Mouse (Mus musculus) kidney, postnatal 10 days (tissue): ENCODE measurements at regions not wholly inside any gene's neighbourhood (a gene's known extent, or its start where the extent isn't known, plus 50 kb on each side); places are given as distances from the start of the nearest gene placed in this dataset.

ENCODE experiments used
- DNase-seq: peaks from one replicate; pipeline ENCODE4 v3.0.0; 2021; ENCODE audit warnings: mixed read lengths

DNA sequence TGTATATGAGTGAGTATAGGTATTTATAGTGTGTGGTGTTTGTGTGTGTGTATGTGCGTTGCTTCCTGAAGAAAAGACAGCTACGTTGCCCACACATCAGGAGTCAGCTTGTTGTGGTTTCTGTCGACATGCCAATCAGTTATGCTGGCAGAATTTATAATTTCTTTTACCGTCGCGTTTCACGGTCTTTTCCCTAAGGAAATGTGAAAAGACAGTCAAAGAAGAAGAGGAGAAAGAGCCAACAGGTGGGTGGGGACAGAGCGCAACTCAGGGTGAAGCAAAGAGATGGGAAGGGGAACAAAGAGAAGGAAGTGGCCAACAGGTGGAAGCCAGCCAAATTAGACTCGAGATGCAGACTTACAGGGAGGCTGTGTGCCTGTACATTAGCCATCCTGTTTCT, 204.2 kb downstream of the Rpap3 start:
- DNase-seq: no peak

GRCm38 (mm10) chr15:97499821-97500385, 205.7 kb downstream of the Rpap3 start:
- no peak for DNase-seq

DNA sequence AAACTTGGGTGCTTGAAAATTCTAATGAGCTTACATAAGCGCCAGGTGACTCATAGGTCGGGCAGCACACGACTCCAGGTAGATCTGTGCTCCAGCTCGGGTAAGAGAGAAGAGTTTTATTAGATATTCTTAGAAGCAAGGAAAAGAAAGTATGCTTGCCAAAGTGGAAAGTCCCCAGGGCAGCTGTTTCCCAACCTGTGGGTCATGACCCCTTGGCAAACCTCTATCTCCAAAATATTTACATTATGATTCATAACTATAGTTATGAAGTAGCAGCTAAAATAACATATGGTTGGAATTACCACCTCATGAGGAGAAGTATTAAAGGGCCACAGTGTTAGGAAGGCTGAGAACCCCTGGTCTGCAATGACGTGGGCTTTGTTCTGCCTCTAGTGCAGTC, 206.4 kb downstream of the Rpap3 start:
- no peak for DNase-seq

DNA sequence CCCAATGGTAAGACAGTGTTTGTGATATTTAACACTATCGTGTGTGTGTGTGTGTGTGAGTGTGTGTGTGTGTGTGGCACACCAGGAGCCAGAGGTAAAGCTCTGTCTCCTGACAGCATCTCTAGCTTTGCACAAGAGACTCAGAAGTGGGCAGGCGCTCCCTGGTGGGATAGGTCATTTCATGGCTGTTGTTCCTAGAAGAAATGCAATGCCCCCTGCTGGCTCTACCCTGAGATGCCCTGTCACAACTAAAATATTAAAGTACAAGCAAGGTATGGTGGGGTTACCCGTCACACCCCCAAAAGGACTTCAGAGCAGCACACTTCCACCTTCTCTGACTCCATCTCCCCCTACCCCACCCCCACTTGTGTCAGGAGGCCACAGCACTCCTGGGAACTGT, 207.2 kb downstream of the Rpap3 start:
- peak; percentile 11 for DNase-seq

DNA sequence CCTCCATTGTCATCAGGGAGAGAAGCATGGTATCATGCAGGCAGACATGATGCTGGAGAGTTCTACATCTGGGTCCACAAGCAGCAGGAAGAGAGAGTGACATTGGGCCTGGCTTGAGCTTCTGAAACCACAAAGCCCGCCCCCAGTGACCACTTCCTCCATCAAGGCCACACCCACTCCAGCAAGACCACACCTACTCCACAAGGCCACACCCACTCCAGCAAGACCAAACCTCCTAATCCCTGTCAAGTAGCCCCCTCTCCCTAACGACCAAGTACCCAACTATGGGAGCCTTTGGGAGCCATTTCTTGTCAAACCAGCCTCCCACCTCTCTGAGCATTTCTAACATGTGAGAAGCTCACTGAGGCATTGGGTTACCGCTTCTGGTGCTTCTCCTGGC, 209.6 kb downstream of the Rpap3 start:
- DNase-seq: no peak

GRCm38 (mm10) chr15:97493340-97493739, 212.3 kb downstream of the Rpap3 start:
- no peak for DNase-seq

DNA sequence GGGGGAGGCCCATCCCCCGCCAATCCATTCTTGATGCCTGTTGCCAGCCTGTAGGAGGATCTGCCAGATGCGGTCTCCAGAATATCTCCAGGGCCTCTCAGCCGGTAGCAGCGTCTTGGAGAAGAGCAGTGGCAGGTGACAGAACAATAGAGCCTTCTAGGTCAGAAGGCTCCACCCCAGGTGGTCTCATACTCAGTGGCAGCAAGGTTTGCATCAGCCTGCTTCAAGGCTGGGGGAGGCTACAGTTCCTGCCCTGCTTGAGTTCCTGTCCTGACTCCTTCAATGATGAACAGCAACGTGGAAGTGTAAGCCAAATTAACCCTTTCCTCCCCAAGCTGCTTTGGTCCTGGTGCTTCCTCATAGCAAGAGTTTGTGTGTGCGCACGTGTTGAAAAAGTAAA, 213.8 kb downstream of the Rpap3 start:
- DNase-seq: no peak

- DNase-seq: no peak
These were observed 218.2 kb downstream of the Rpap3 start for GRCm38 (mm10) chr15:97487425-97487824.

DNA sequence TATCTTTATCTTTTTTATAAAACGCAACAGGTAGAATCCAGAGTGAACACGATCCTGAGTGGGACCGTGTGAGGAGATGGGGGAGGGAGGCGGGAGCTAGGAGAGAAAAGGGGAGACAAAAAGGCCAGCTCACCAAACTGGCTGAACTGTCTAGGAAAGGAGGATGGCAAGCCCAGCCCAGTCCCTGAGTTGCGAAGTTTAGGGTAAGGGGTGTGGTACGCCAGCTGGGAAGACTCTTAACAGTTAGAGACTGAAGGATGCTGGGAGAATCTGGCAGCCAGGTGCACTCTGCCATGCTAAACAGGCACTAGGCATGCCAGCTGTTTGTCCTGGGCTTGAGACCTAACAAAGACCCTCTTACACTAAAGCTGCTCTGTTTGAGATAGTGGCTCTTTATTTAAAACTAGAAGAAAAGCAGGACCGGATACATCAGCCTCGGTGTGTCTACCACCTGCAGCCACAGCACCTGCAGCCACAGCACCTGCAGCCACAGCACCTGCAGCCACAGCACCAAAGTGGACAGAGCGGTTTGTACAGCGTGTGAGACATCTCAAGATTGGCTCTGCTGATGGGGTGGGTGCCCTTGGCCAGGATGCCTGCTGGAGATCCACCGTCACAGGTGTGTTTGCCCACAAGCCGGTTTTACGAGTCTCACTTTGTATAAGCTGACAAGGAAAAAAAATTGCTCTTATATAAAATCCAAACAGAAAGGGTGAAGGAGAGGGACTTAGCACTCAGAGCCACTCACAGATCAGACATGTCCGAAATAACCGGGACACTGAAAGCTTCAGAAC, 225.1 kb upstream of the Amigo2 start:
- DNase-seq: no peak

DNA sequence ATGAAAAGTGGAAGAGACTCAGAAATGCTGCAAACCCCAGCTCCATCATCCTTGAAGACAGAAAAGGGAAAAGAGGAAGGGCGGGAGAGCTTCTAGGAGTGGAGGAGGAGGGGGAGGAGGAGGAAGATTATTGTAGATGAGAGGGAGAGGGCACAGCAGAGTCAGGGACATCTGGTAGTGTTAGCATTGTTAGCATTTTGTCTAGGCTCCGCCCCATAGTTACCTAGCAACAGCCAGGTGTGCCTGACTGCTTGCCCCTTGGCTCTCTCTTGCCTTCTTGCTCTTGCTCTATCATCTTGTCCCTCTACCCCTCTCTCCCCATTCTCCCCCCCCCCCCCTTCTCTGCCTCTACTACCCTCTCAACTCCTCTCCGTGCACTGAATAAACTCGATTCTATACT, 224.4 kb upstream of the Amigo2 start:
- no peak for DNase-seq

DNA sequence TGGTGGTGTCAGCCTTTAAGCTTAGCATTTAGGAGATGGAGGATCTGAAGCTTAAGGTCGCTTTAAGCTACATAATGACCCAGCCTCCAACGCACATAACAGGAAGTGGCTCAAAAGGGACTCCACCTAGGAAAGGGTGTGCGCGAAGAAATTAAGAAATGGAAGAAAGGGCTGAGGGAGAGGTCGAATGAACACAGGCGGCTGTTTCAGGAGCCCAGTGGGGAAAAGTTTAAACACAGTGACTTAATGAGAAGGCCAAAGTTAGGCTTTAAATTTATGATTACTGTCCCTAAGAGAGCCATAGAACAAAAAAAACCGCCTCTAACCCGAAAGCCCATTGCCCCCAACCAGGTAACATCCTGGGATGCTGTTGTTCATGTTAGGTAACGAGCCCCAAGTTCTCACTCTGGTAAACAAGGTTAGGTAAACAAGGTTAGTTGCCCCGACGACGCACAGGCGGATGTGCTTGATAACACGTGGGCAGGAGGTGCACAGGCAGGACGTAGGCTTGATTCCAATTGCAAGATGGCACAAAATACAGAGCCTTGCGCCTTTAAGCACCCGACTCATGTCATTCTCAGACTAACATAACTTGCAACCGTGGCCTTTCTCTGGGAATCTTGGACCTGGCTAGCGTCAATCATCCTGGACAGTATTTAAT, 222.7 kb upstream of the Amigo2 start:
- no peak for DNase-seq

DNA sequence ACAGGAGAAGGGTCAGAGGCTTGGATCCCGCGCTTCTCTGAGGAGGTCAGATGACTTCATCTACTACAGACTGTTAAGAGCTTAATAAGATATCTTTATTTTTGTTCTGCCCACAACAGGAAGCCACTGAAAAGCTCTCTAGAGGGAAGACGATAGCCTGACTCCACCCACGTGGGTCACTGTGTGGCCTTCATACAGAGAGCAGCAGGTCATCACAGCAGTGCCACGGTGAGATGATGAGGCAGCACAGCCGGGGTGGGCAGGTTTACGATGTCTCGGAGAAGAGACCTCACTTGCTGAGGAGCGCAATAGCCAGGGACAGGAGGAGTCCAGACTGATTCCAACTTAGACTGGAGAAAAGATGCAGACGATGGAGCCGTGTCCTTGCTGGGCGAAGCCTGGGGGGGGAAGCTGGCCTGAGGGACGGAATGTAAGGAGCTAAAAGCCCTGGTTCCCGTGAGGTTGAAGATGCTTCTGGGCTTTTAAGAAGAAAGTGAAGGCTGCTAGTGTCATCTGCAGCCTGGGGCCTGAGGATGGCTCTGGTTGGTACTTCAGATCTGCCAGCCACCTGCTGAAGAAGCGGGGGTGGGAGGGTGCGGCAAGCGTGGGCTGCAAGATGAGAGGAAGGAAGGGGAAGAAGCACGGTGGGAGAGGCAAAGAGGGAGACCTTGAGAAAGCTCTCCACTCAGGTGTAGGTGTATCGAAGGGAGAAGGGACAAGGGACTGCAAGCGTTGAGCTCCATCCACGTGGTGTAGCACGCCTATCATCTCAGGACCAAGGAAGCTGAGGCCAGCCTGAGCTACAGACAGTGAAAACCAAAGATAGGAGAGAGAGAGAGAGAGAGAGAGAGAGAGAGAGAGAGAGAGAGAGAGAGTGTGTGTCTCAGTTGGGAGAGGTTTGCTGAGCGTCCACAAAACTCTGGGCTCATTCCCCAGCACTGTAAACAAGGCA, 221.9 kb upstream of the Amigo2 start:
- peak; percentile 33 for DNase-seq

DNA sequence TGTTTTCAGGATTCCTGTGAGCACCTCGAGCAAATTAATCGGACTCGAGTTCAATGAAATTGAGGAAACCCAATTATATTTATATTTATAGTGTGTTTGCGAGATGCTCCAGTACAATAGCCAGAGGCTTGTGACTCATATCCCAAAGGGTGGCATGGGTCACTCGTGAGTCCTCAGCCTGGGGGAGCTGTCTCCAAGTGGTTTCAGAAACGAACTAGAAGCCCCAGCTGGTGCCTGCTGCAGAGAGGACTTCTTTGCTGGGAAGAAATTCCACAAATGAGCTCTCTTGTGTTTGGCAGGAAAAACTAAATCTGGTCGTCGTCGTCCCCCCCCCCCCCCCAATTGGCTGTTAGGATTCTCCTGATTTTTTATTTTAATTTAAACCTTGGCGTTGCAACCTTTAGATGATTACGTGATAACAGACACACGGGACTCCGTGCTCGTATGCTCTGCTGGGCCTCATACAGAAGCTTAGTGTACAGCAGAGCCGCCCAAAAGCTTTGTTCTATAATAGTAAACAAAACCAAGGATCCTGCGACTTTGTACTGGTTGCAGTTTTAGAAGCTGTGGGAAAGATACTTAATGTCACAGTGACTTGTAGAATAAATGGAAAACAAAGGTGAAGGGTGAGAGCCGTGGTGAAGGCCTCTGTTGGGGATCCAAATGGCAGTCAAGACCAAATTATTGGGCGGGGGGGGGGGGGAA, 220.8 kb upstream of the Amigo2 start:
- peak; percentile 47 for DNase-seq

DNA sequence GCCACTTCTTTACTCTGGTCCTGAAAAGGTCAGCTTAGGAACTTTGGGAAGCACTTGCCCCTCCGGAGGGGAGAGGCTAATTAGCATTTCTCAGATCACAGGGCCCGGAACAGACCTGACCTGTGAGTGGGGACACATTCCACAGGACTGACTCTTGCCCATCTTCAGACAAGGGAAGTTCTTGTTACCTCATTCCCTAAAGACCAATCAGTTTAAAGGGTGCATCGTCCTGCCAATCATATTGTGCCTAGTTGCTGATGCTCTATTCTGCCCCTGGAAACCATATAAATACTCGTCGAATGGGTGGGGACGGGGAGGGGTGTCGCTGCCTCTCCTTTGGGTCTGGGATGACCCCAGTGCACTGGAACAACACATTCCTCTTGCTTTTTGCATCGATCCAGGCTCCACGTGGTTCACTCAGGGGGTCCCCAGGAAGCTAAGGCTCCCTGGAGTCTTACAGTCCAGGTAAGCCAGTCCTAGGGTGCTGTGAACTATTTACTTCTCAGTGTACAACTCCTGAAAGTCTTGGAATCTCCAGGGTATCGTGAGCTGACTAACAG, 219.9 kb upstream of the Amigo2 start:
- DNase-seq: no peak

- DNase-seq: no peak
These were observed 219.0 kb upstream of the Amigo2 start for GRCm38 (mm10) chr15:97466110-97466509.

DNA sequence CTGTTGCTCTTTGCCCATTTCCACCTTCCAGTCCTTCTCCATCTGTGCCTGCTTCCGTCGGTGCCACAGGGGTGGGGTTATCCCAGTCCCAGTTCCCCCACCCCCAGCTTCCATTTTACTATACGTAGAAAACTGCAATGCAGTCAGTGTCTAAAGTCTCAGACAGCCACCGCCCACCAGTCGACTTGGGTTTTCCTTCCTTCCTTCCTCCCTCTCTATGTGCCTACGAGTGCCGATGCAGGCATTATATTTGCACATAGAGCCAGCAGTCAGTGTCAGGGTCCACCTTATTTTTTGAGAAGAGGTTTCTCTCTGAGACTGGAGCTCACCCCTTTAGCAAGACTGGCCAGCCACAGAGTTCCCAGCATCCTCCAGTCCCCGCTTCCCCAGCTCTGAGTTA, 218.3 kb upstream of the Amigo2 start:
- no peak for DNase-seq

- no peak for DNase-seq
These were observed 217.7 kb upstream of the Amigo2 start for GRCm38 (mm10) chr15:97464737-97465136.

DNA sequence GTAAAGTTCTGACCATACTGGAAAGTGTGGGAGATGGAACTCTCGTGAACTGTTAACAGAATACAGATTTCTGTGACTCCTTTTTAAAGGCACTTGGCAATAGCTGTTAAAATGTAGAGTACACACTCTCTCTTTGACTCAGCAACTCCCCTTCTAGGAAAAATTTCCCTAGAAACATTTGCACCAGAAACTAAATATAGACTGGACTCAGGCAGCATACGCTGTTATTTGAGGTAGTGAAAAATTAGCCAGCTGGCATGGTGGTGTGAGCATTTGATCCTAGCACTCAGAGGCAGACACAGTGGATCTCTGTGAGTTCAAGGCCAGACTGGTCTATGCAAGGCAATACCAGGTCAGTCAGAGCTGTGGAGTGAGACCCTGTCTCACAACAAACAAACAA, 215.5 kb upstream of the Amigo2 start:
- DNase-seq: no peak

- peak; percentile 50 for DNase-seq
These were observed 214.9 kb upstream of the Amigo2 start for GRCm38 (mm10) chr15:97462006-97462405.

- DNase-seq: no peak
These were observed 214.0 kb upstream of the Amigo2 start for GRCm38 (mm10) chr15:97461060-97461459.

- no peak for DNase-seq
These were observed 213.3 kb upstream of the Amigo2 start for GRCm38 (mm10) chr15:97460360-97460719.
